Mouse (Mus musculus) olfactory bulb, adult 2 months (tissue): Measurements from ENCODE around the gene Zdhhc19.

Experiments used
- CTCF ChIP-seq: fragments of 200-500 bp; IDR thresholded peaks from 2 replicates; pipeline ENCODE4 v1.5.1; 2012; ENCODE audit warnings: low read depth, mild to moderate bottlenecking, low read length, moderate library complexity; ENCODE audit not compliant: insufficient read depth
- POLR2A ChIP-seq: fragments of 200-500 bp; IDR thresholded peaks from 2 replicates; pipeline ENCODE4 v1.6.1; 2012; ENCODE audit warnings: mild to moderate bottlenecking, low read depth, low read length, moderate library complexity; ENCODE audit not compliant: insufficient read depth

DNA sequence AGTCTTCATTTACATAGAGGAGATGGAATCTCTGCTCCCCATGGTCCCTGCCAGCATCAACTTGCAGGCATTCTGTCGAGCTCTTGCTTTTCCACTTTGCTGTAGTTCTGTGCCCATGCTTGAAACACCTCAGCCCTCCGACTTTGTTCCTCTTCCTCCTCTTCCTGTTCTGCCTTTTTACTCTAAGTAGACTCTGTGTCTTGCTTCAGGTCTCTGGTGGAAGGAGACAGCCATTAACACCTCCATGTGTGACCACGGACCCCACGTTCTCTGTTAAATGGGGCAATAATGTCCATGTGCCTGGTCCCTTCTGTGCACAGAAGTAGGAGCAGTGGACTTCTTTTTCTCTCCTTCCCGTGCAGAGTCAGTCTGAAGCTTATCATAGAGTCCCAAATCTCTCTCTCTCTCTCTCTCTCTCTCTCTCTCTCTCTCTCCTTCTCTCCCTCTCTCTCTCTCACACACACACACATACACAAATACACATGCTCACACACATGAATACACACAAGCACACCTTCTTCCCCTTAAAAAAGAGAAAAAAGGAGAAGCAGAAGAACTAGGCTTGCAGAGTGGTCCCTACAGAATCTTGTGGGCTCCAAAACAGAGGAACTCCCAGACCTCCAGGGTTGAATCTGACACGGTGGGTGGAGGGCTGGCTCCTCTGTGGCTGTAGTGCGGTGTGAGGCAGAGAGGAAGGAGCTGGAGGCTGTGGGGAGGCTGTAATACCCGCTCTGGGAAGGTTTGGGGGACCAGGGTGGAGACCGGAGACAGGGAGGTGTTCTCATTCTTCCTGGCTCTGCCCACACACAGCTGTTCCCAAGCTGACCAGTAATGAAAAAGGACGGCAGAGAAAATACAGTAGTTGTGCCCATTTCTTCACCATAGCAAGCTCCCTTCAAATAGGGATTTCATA is 51.3 kb downstream of the Zdhhc19 start:
- TF ChIP-seq POLR2A (no peak), CTCF (no peak)
